Mouse (Mus musculus) 3134 (cell line): Measurements from ENCODE around the gene Fbxw15.
"Not testable (repeated sequence)": the region's sequence is repeated elsewhere in the genome, so short reads cannot be mapped to it uniquely, and the experiment has no call there.

Experiments
- DNase-seq: peaks from one replicate; pipeline ENCODE4 v3.0.0-alpha.2; 2011; ENCODE audit warnings: low spot score; ENCODE audit not compliant: insufficient read length; ENCODE audit errors: extremely low read depth

Gene Fbxw15

GRCm38 (mm10) chr9:109568162-109568561 lies at the start of gene Fbxw15:
Gene Fbxw15 (minus strand): TSS chr9:109568262.
- not testable (repeated sequence) for DNase-seq

- not testable (repeated sequence) for DNase-seq
Measured at GRCm38 (mm10) chr9:109606837-109607236, 38.8 kb upstream of the Fbxw15 start.

GRCm38 (mm10) chr9:109602128-109602527 lies 34.1 kb upstream of the Fbxw15 start:
- DNase-seq, result not testable (repeated sequence)

- no peak for DNase-seq
Measured at GRCm38 (mm10) chr9:109597226-109597625, 29.2 kb upstream of the Fbxw15 start.

- DNase-seq, result no peak
Measured at GRCm38 (mm10) chr9:109594866-109595265, 26.8 kb upstream of the Fbxw15 start.

- DNase-seq, result no peak
Measured at GRCm38 (mm10) chr9:109565546-109565945, 2.5 kb downstream of the Fbxw15 start.

GRCm38 (mm10) chr9:109562106-109562505 lies 6.0 kb downstream of the Fbxw15 start:
- not testable (repeated sequence) for DNase-seq

- no peak for DNase-seq
Measured at GRCm38 (mm10) chr9:109552483-109552882, 15.6 kb downstream of the Fbxw15 start.

- not testable (repeated sequence) for DNase-seq
Measured at GRCm38 (mm10) chr9:109549666-109550065, 18.4 kb downstream of the Fbxw15 start.

GRCm38 (mm10) chr9:109523385-109524064 lies 44.5 kb downstream of the Fbxw15 start:
- DNase-seq, result no peak
